20 mouse cellular contexts compared by ENCODE assay signal in genomic region chr7:143419585-143420160, GRCm38 (mm10). TPM values are rescaled to one million over a fixed set of nuclear protein-coding genes. Genes with fewer than 3 reads are reported as not detected.
DNase-seq lines count a peak whose midpoint lies in the region; ATAC-seq lines count a peak whose summit lies in the region.
"Had no signal": no experiment of that assay in that cellular context is flagged by ENCODE, and none has a peak within 500 bp of the region (broad histone marks: within the 10 kb centered on the region; RNA-seq: fewer than 3 reads in every experiment).

No protein-coding gene starts in this region.

- no peak overlapping the region for H3K4me3 ChIP-seq in liver, embryonic 13.5 days (replicated peaks)
- no peak overlapping the region for H3K4me3 ChIP-seq in liver, embryonic 12.5 days
- H3K4me3 ChIP-seq: forebrain, embryonic 13.5 days; heart, embryonic 13.5 days; limb, embryonic 12.5 days; lung, embryonic 15.5 days; midbrain, embryonic 12.5 days; neural tube, embryonic 12.5 days had no signal

- DNase-seq in liver, embryonic 13.5 days = no peak
- DNase-seq in kidney, adult 9 months = peak; percentile 37
- DNase-seq in kidney, postnatal 36 days = peak; percentile 18 to 44
- DNase-seq in yolk sac, embryonic 10.5 days (ENCODE audit: low spot score) = peak; percentile 69
- no peak for DNase-seq in spleen, adult 18-20 months
- DNase-seq in adrenal gland, adult 2 months = no peak
- DNase-seq: adrenal gland, postnatal 14 days; cerebellum, adult 9-11 months; gastrocnemius, postnatal 10 days; heart, adult 18-20 months; heart, postnatal 36 days; thymus, adult 2 months had no signal

- H3K27ac ChIP-seq in liver, embryonic 13.5 days = no peak overlapping the region; the same call in 1 of the 2 replicates
- no peak overlapping the region for H3K27ac ChIP-seq in liver, embryonic 12.5 days
- H3K27ac ChIP-seq: forebrain, embryonic 13.5 days; heart, embryonic 13.5 days; hindbrain, embryonic 14.5 days; limb, embryonic 12.5 days; lung, embryonic 15.5 days; midbrain, embryonic 12.5 days; neural tube, embryonic 12.5 days had no signal

- no peak overlapping the region for H3K4me2 ChIP-seq in liver, embryonic 13.5 days
- H3K4me2 ChIP-seq in liver, embryonic 12.5 days = no peak overlapping the region
- H3K4me2 ChIP-seq: forebrain, embryonic 13.5 days; heart, embryonic 13.5 days; hindbrain, embryonic 14.5 days; limb, embryonic 12.5 days; lung, embryonic 15.5 days; midbrain, embryonic 12.5 days; neural tube, embryonic 12.5 days had no signal

- H3K4me1 ChIP-seq in liver, embryonic 13.5 days (replicated peaks) = 0 out of 2 replicates have a peak, but pooled peaks cover 7% of the 10 kb centered on the region
- H3K4me1 ChIP-seq in liver, embryonic 12.5 days = peaks cover 12% of the 10 kb centered on the region; the same call in 1 of the 2 replicates
- H3K4me1 ChIP-seq: forebrain, embryonic 13.5 days; lung, embryonic 15.5 days had no signal

- 60% methylated on average over 4 of the region's 4 CpGs for WGBS in liver, embryonic 13.5 days (ENCODE audit: insufficient replicate concordance)
- 45% methylated on average over 4 of the region's 4 CpGs for WGBS in liver, embryonic 12.5 days (ENCODE audit: insufficient replicate concordance)

- H3K9ac ChIP-seq in liver, embryonic 13.5 days = no peak overlapping the region
- H3K9ac ChIP-seq in liver, embryonic 12.5 days = no peak overlapping the region
- H3K9ac ChIP-seq: forebrain, embryonic 13.5 days; heart, embryonic 13.5 days; hindbrain, embryonic 14.5 days; limb, embryonic 12.5 days; lung, embryonic 15.5 days; midbrain, embryonic 12.5 days; neural tube, embryonic 12.5 days had no signal

- H3K36me3 ChIP-seq in liver, embryonic 13.5 days = no peaks in the 10 kb centered on the region
- no peaks in the 10 kb centered on the region for H3K36me3 ChIP-seq in liver, embryonic 12.5 days
- H3K36me3 ChIP-seq: heart, embryonic 13.5 days; limb, embryonic 12.5 days; lung, embryonic 15.5 days; midbrain, embryonic 12.5 days; neural tube, embryonic 12.5 days had no signal

- H3K9me3 ChIP-seq in liver, embryonic 13.5 days (replicated peaks) = no peaks in the 10 kb centered on the region
- H3K9me3 ChIP-seq in liver, embryonic 12.5 days (replicated peaks) = no peaks in the 10 kb centered on the region
- H3K9me3 ChIP-seq: forebrain, embryonic 13.5 days; heart, embryonic 13.5 days; limb, embryonic 12.5 days; lung, embryonic 15.5 days; midbrain, embryonic 12.5 days; neural tube, embryonic 12.5 days had no signal

- ATAC-seq in liver, embryonic 13.5 days (ENCODE audit: low read depth) = peak; percentile 43; the same call in 1 of the 2 replicates
- no peak for ATAC-seq in liver, embryonic 12.5 days
- ATAC-seq: forebrain, embryonic 13.5 days had no signal

- peaks cover 7% of the 10 kb centered on the region; the same call in 1 of the 2 replicates for H3K27me3 ChIP-seq in liver, embryonic 13.5 days
- H3K27me3 ChIP-seq in liver, embryonic 12.5 days (replicated peaks) = 0 out of 2 replicates have a peak, but pooled peaks cover 4% of the 10 kb centered on the region
- H3K27me3 ChIP-seq: limb, embryonic 12.5 days; lung, embryonic 15.5 days had no signal

RNA-seq across cellular contexts. Expression of gene Cdkn1c, which starts 41.2 kb away (rescaled TPM):
- 178 and 199 TPM in 2 replicates for polyA plus RNA-seq in liver, embryonic 13.5 days (2015; fragmentation: Nextera tagmentation; extraction: Ambion mirVana)
- polyA plus RNA-seq in liver, embryonic 12.5 days (2016; fragmentation: Nextera tagmentation; extraction: Ambion mirVana) = 434 and 450 TPM in 2 replicates
- total RNA-seq in adrenal gland, adult 2 months (2021) = 100 to 1,000 TPM; 239 to 672 TPM
- 469 and 597 TPM in 2 replicates for polyA plus RNA-seq in adrenal gland, adult 2 months (2012; rRNA removed)

RNA-seq across cellular contexts. Expression of gene Slc22a18, which starts 53.9 kb away (rescaled TPM):
- polyA plus RNA-seq in liver, embryonic 13.5 days (2015; fragmentation: Nextera tagmentation; extraction: Ambion mirVana) = 6.2 and 6.7 TPM in 2 replicates
- 4.5 and 5.1 TPM in 2 replicates for polyA plus RNA-seq in liver, embryonic 12.5 days (2016; fragmentation: Nextera tagmentation; extraction: Ambion mirVana)
- total RNA-seq in adrenal gland, adult 2 months (2021) = 1 to 10 TPM; 1.5 to 4.1 TPM
- 13.3 and 17.5 TPM in 2 replicates for polyA plus RNA-seq in adrenal gland, adult 2 months (2012; rRNA removed)

Comparison
In these comparisons a context has a peak if more than half of its experiments do, and no peak if none do; other contexts are left out.
1. DNase-seq: peak in kidney, adult 9 months (single experiment), kidney, postnatal 36 days (2 of 2) and yolk sac, embryonic 10.5 days (single experiment); none in liver, embryonic 13.5 days (single experiment), spleen, adult 18-20 months (0 of 2) and adrenal gland, adult 2 months (single experiment).